Mouse (Mus musculus) small intestine, adult 2 months (tissue): ENCODE measurements around the gene Rad9a.

Experiments used
- CTCF ChIP-seq: fragments of 200-500 bp; IDR thresholded peaks from 2 replicates; pipeline ENCODE4 v1.5.1; 2012; ENCODE audit warnings: low read depth, mild to moderate bottlenecking, control low read depth, inconsistent platforms, low read length, moderate library complexity, mixed read lengths; ENCODE audit not compliant: insufficient replicate concordance, insufficient read length; ENCODE audit errors: extremely low read depth
- POLR2A ChIP-seq: fragments of 200-500 bp; IDR thresholded peaks from 2 replicates; pipeline ENCODE4 v1.6.1; 2012; ENCODE audit warnings: low read depth, mild to moderate bottlenecking, control low read depth, inconsistent platforms, low read length, moderate library complexity

- no peak for TF ChIP-seq CTCF
- no peak for TF ChIP-seq POLR2A
Measured at GRCm38 (mm10) chr19:4156073-4156579, 45.3 kb downstream of the Rad9a start.
